Mouse (Mus musculus) heart, adult 2 months (tissue): Measurements from ENCODE around the gene Gzmf. TPM values are rescaled to one million over a fixed set of nuclear protein-coding genes. Genes with fewer than 3 reads are reported as not detected.
"Not testable (repeated sequence)": the region's sequence is repeated elsewhere in the genome, so short reads cannot be mapped to it uniquely, and the experiment has no call there.

ENCODE experiments used
- DNase-seq, 2 experiments: peaks; one replicate each; pipeline ENCODE4 v3.0.0; 2021
- H3K27ac ChIP-seq: fragments of 200-600 bp; 2 replicates; pipeline ENCODE4 v1.8.1; 2022
- H3K27me3 ChIP-seq: fragments of 200-500 bp; 2 replicates; pipeline ENCODE4 v1.6.1; 2012; ENCODE audit warnings: mild to moderate bottlenecking, low read length, inconsistent platforms, mixed read lengths; ENCODE audit not compliant: control insufficient read depth, insufficient read depth
- H3K36me3 ChIP-seq: fragments of 200-500 bp; 2 replicates; pipeline ENCODE4 v1.6.1; 2012; ENCODE audit warnings: low read length, inconsistent platforms; ENCODE audit not compliant: control insufficient read depth, insufficient read depth
- H3K4me1 ChIP-seq: fragments of 200-500 bp; 2 replicates; pipeline ENCODE4 v1.6.1; 2011; ENCODE audit warnings: low read length; ENCODE audit not compliant: control insufficient read depth, insufficient read depth
- H3K4me3 ChIP-seq: fragments of 200-600 bp; 2 replicates; pipeline ENCODE4 v1.8.1; 2022
- H3K79me2 ChIP-seq: fragments of 200-500 bp; replicated peaks from 2 replicates; pipeline ENCODE4 v1.6.1; 2012; ENCODE audit warnings: mild to moderate bottlenecking, inconsistent platforms, low read length, moderate library complexity, mixed read lengths; ENCODE audit not compliant: control insufficient read depth, insufficient read depth
- H3K9ac ChIP-seq: fragments of 200-500 bp; 2 replicates; pipeline ENCODE4 v1.6.1; 2012; ENCODE audit warnings: low read depth, mild to moderate bottlenecking, control low read depth, inconsistent platforms, low read length, mixed read lengths
- CTCF ChIP-seq: fragments of 200-600 bp; IDR thresholded peaks from 2 replicates; pipeline ENCODE4 v1.8.1; 2022; ENCODE audit warnings: antibody characterized with exemption, mild to moderate bottlenecking, moderate library complexity
- EP300 ChIP-seq: fragments of 200-500 bp; IDR thresholded peaks from 2 replicates; pipeline ENCODE4 v1.6.1; 2011; ENCODE audit warnings: low read depth, low read length, control low read depth; ENCODE audit not compliant: insufficient read depth
- POLR2A ChIP-seq: fragments of 200-500 bp; IDR thresholded peaks from 2 replicates; pipeline ENCODE4 v1.6.1; 2011; ENCODE audit warnings: mild to moderate bottlenecking, low read depth, low read length, control low read depth; ENCODE audit not compliant: insufficient read depth
- WGBS: fragments of 180-500 bp; shearing (Covaris S2); methylation state at CpG from one replicate; pipeline ENCODE4 v1.1.7; 2018; 5-methylcytosine and 5-hydroxymethylcytosine counted together
- intact Hi-C: fragments of 180-260 bp; cut with DNase I; formaldehyde crosslinking; loops from one replicate; pipeline ENCODE4 v1.15.1; 2025
- long read RNA-seq: library from polyadenylated mRNA; stranded (forward); transcript quantifications from one replicate; pipeline ENCODE4 v2.0.0, GENCODE M21; 2021
- polyA plus RNA-seq: library from polyadenylated mRNA; depleted of rRNA; stranded (reverse); fragments of >200 nt; gene quantifications from 2 replicates; pipeline ENCODE4 v1.2.3, GENCODE M21; 2012; rRNA removed
- total RNA-seq, 2 experiments: library from RNA; stranded (reverse); gene quantifications; 2 replicates each; pipeline ENCODE4 v1.2.3; 2021

Gzmf gene
- total RNA-seq, result not detected
- polyA plus RNA-seq, result not detected in 2 replicates
- long read RNA-seq, result 0 reads

GRCm38 (mm10) chr14:56211317-56211716 is at the start of gene Gzmf:
Gene Gzmf, minus strand, starts transcription at chr14:56211417.
- intact Hi-C loops, result no loop called here
- DNase-seq, result no peak
- TF ChIP-seq POLR2A (no peak), EP300 (no peak), CTCF (no peak)
- Histone ChIP-seq H3K79me2 (no peaks in the 10 kb centered on the region), H3K9ac (no peak within 1 kb of the TSS), H3K27me3 (no peaks in the 10 kb centered on the region), H3K36me3 (no peaks in the 10 kb centered on the region), H3K27ac (no peak within 1 kb of the TSS), H3K4me3 (no peak within 1 kb of the TSS), H3K4me1 (no peaks in the 10 kb centered on the region)
- 84% methylated on average over 4 of the region's 4 CpGs for WGBS

- H3K4me1 ChIP-seq, result no peaks in the 10 kb centered on the region
- H3K79me2 ChIP-seq, result no peaks in the 10 kb centered on the region
- DNase-seq, result no peak
- H3K27ac ChIP-seq, result no peak overlapping the region
- intact Hi-C loops, result no loop called here
- TF ChIP-seq CTCF (0 out of 2 replicates have a peak, but pooled peaks have one; percentile 2), EP300 (no peak)
- H3K4me3 ChIP-seq, result no peak overlapping the region
- H3K27me3 ChIP-seq, result no peaks in the 10 kb centered on the region
- H3K36me3 ChIP-seq, result no peaks in the 10 kb centered on the region
- no peak overlapping the region for H3K9ac ChIP-seq
Measured at GRCm38 (mm10) chr14:56240409-56240808, 29.2 kb upstream of the Gzmf start.

- 70% methylated on average over 2 of the region's 2 CpGs for WGBS
- no peak within 1 kb of the TSS for H3K27ac ChIP-seq
- no peaks in the 10 kb centered on the region for H3K27me3 ChIP-seq
- DNase-seq, result no peak
- H3K4me3 ChIP-seq, result no peak within 1 kb of the TSS
- no peak within 1 kb of the TSS for H3K9ac ChIP-seq
- no peaks in the 10 kb centered on the region for H3K36me3 ChIP-seq
- intact Hi-C loops, result no loop called here
- no peak for TF ChIP-seq EP300
- no peak for TF ChIP-seq POLR2A
- no peak for TF ChIP-seq CTCF
- no peaks in the 10 kb centered on the region for H3K79me2 ChIP-seq
- no peaks in the 10 kb centered on the region for H3K4me1 ChIP-seq
Measured at GRCm38 (mm10) chr14:56234556-56234955, 23.3 kb upstream of the Gzmf start, which contains the start of gene Gzmc. Gene Gzmc, minus strand, starts transcription at chr14:56234656.

- intact Hi-C loops, result loop anchor here (5.0 kb wide), 1 partner anchor 97 kb away; no protein-coding TSS in a partner anchor
Measured at GRCm38 (mm10) chr14:56205613-56206012, 5.6 kb downstream of the Gzmf start.

GRCm38 (mm10) chr14:56205021-56205420 is 6.2 kb downstream of the Gzmf start:
- intact Hi-C loops, result loop anchor here (5.0 kb wide), 1 partner anchor 97 kb away; no protein-coding TSS in a partner anchor

More at GRCm38 (mm10) chr14:56205613-56206012, 5.6 kb downstream of the Gzmf start:
- TF ChIP-seq POLR2A (no peak), CTCF (no peak), EP300 (no peak)
- WGBS, result 78% methylated on average over 1 of the region's 1 CpGs
- H3K9ac ChIP-seq, result no peak overlapping the region
- no peak for DNase-seq
- H3K79me2 ChIP-seq, result no peaks in the 10 kb centered on the region
- H3K27me3 ChIP-seq, result no peaks in the 10 kb centered on the region
- no peaks in the 10 kb centered on the region for H3K36me3 ChIP-seq
- H3K4me3 ChIP-seq, result no peak overlapping the region
- no peak overlapping the region for H3K27ac ChIP-seq
- H3K4me1 ChIP-seq, result no peaks in the 10 kb centered on the region

DNA sequence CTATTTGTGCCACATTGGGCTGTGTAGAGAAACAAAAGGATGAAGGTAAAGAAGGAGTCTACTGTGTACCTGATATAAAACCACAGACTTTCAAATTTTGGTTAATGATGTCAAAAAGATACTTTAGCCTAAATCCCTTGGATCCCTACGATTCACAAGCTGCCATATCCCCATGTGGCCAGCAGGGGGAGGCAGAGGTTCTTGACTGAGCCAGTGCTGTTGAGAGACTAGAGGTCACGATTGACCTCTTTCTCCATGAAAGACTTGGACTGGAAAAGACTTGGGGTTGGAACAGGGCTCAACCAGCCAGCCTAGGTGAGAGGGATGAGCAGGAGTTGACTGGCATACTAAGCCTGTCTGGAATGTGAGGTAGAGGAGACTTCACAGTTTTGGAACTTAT is 7.2 kb downstream of the Gzmf start:
- H3K27me3 ChIP-seq, result no peaks in the 10 kb centered on the region
- H3K36me3 ChIP-seq, result no peaks in the 10 kb centered on the region
- TF ChIP-seq EP300 (no peak), CTCF (peak; percentile 96), POLR2A (no peak)
- no peak overlapping the region for H3K4me3 ChIP-seq
- WGBS, result 3% methylated on average over 2 of the region's 2 CpGs
- peak; percentile 26 to 61 for DNase-seq
- no peaks in the 10 kb centered on the region for H3K4me1 ChIP-seq
- H3K9ac ChIP-seq, result no peak overlapping the region
- no peak overlapping the region for H3K27ac ChIP-seq
- intact Hi-C loops, result no loop called here
- H3K79me2 ChIP-seq, result no peaks in the 10 kb centered on the region

More at GRCm38 (mm10) chr14:56205021-56205420, 6.2 kb downstream of the Gzmf start:
- peak; percentile 42 for TF ChIP-seq CTCF
- H3K27ac ChIP-seq, H3K27me3 ChIP-seq, H3K4me1 ChIP-seq, H3K4me3 ChIP-seq, DNase-seq, H3K79me2 ChIP-seq, H3K36me3 ChIP-seq, H3K9ac ChIP-seq: not testable (repeated sequence)
- 41% methylated on average over 5 of the region's 5 CpGs for WGBS
